Comparison of ENCODE assay signal across 19 mouse cellular contexts in genomic region chr8:109815268-109815667, GRCm38 (mm10).
"Had no signal": no experiment of that assay in that cellular context is flagged by ENCODE, and none has a peak within 500 bp of the region (broad histone marks: within the 10 kb centered on the region; RNA-seq: fewer than 3 reads in every experiment).

No protein-coding gene starts in this region.

- H3K9ac ChIP-seq: limb, embryonic 15.5 days; lung, embryonic 14.5 days; midbrain, embryonic 13.5 days; midbrain, embryonic 15.5 days; neural tube, embryonic 13.5 days; neural tube, embryonic 15.5 days had no signal

- ATAC-seq: midbrain, embryonic 13.5 days; midbrain, embryonic 15.5 days had no signal

- H3K4me3 ChIP-seq: limb, embryonic 15.5 days; midbrain, embryonic 10.5 days; midbrain, embryonic 13.5 days; midbrain, embryonic 15.5 days; myocyte; neural tube, embryonic 13.5 days; neural tube, embryonic 15.5 days had no signal

- H3K9me3 ChIP-seq: limb, embryonic 15.5 days; midbrain, embryonic 10.5 days; midbrain, embryonic 13.5 days; midbrain, embryonic 15.5 days; neural tube, embryonic 13.5 days; neural tube, embryonic 15.5 days had no signal

- H3K4me2 ChIP-seq: limb, embryonic 15.5 days; lung, embryonic 14.5 days; midbrain, embryonic 13.5 days; midbrain, embryonic 15.5 days; neural tube, embryonic 13.5 days; neural tube, embryonic 15.5 days had no signal

- H3K36me3 ChIP-seq: limb, embryonic 15.5 days; midbrain, embryonic 13.5 days; midbrain, embryonic 15.5 days; neural tube, embryonic 15.5 days had no signal

- H3K27me3 ChIP-seq: limb, embryonic 15.5 days; midbrain, embryonic 13.5 days; midbrain, embryonic 15.5 days; neural tube, embryonic 13.5 days; neural tube, embryonic 15.5 days had no signal

- H3K27ac ChIP-seq: limb, embryonic 15.5 days; midbrain, embryonic 10.5 days; midbrain, embryonic 13.5 days; midbrain, embryonic 15.5 days; neural tube, embryonic 13.5 days; neural tube, embryonic 15.5 days had no signal

- DNase-seq: lung, adult 18-20 months; lung, embryonic 14.5 days; lung, postnatal 10 days; lung, postnatal 4 days; retina, postnatal 1 day; right cerebral cortex, adult 18-20 months; right cerebral cortex, postnatal 25 days; right cerebral cortex, postnatal 4 days; spleen, adult 18-20 months; thymus, adult 18-20 months; thymus, postnatal 14 days; thymus, postnatal 36 days had no signal

- H3K4me1 ChIP-seq: midbrain, embryonic 10.5 days; midbrain, embryonic 15.5 days had no signal
